Mouse (Mus musculus): ENCODE data around the gene Csk. TPM values are rescaled to one million over a fixed set of nuclear protein-coding genes. Genes with fewer than 3 reads are reported as not detected.

The Csk gene
- total and polyA plus RNA-seq, 2 experiments from 2014 or later: 46.3 to 135 TPM

DNA sequence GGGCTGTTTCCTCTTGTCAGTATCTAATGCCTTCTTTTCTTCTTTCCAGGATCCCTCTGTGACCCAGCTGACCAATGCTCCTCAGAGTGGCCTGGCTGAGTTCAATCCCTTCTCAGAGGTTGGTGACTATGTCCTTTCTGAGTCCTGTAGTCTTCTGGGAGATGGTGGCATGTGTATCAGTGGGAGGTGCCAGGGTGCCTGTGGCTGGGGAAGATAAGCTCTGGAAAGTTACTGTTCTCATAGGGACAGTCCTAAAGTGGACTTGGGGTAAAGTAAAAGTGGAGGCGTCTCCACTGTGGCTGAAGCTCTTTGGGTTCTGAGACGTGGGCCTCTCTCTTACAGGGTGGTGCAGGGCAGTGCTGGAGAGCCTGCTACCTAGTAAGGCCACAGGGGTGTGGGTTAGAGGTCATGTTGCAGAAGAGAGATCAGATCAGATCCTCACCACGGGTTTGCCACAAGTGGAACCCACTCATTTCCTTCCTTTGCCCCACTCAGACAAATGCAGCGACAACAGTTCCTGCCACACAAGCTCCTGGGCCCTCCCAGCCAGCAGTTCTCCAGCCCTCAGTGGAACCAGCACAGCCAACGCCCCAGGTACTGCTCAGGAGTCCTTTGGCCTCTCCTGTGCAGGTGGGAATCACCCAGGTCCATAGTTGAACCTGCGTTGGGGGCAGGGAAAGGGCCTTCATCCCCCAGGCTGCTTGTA is 76.1 kb downstream of the Csk start:
- H3K27ac ChIP-seq (ENCODE audit: low read depth, low read length): no peak overlapping the region
- no peaks in the 10 kb centered on the region for H3K4me1 ChIP-seq (ENCODE audit: insufficient read depth)
- no peak for ATAC-seq
- WGBS: 86% methylated on average over 6 of the region's 6 CpGs
- DNase-seq: no peak
- no peaks in the 10 kb centered on the region for H3K9me3 ChIP-seq (ENCODE audit: low read length)
- peaks cover 50% of the 10 kb centered on the region for H3K36me3 ChIP-seq (ENCODE audit: insufficient read depth)
- no peak for TF ChIP-seq CTCF (IDR thresholded peaks at IDR 0.05; ENCODE audit: low read depth)
- no peak overlapping the region for H3K4me3 ChIP-seq (ENCODE audit: low read depth, low read length)
- no peak overlapping the region for H3K4me2 ChIP-seq (ENCODE audit: low read depth)
- H3K9ac ChIP-seq: no peak overlapping the region
- H3K27me3 ChIP-seq (ENCODE audit: insufficient read depth, low read length): no peaks in the 10 kb centered on the region

Other genes with a start within 250 kb of the Csk start
- 16.2 and 20.5 TPM in 2 replicates for gene Ppcdc, start 213.5 kb downstream of the Csk start, total RNA-seq (2014; rRNA removed)
- gene Ppcdc, start 213.5 kb downstream of the Csk start, polyA plus RNA-seq (2015; fragmentation: Nextera tagmentation; extraction: Ambion mirVana): 14.9 and 18.3 TPM in 2 replicates
- gene Scamp5, start 185.6 kb downstream of the Csk start, total RNA-seq (2014; rRNA removed): 252 and 282 TPM in 2 replicates
- 167 and 175 TPM in 2 replicates for gene Scamp5, start 185.6 kb downstream of the Csk start, polyA plus RNA-seq (2015; fragmentation: Nextera tagmentation; extraction: Ambion mirVana)
- 24.7 and 30.2 TPM in 2 replicates for gene Rpp25, start 149.6 kb downstream of the Csk start, total RNA-seq (2014; rRNA removed)
- gene Rpp25, start 149.6 kb downstream of the Csk start, polyA plus RNA-seq (2015; fragmentation: Nextera tagmentation; extraction: Ambion mirVana): 40.9 and 46.5 TPM in 2 replicates
- gene Cox5a, start 132.4 kb downstream of the Csk start, total RNA-seq (2014; rRNA removed): 236 and 279 TPM in 2 replicates
- gene Cox5a, start 132.4 kb downstream of the Csk start, polyA plus RNA-seq (2015; fragmentation: Nextera tagmentation; extraction: Ambion mirVana): 1,027 and 1,112 TPM in 2 replicates
- 25.1 and 29.9 TPM in 2 replicates for gene Fam219b, start 116.1 kb downstream of the Csk start, total RNA-seq (2014; rRNA removed)
- 19.8 and 26.8 TPM in 2 replicates for gene Fam219b, start 116.1 kb downstream of the Csk start, polyA plus RNA-seq (2015; fragmentation: Nextera tagmentation; extraction: Ambion mirVana)
- 46.1 and 47.8 TPM in 2 replicates for gene Mpi, start 100.9 kb downstream of the Csk start, total RNA-seq (2014; rRNA removed)
- 37.9 and 49.3 TPM in 2 replicates for gene Mpi, start 100.9 kb downstream of the Csk start, polyA plus RNA-seq (2015; fragmentation: Nextera tagmentation; extraction: Ambion mirVana)
- 29.3 and 36.3 TPM in 2 replicates for gene Scamp2, start 92.7 kb downstream of the Csk start, total RNA-seq (2014; rRNA removed)
- 37.3 and 42.8 TPM in 2 replicates for gene Scamp2, start 92.7 kb downstream of the Csk start, polyA plus RNA-seq (2015; fragmentation: Nextera tagmentation; extraction: Ambion mirVana)
- gene Ulk3, start 64.2 kb downstream of the Csk start, total RNA-seq (2014; rRNA removed): 24.6 and 31.4 TPM in 2 replicates
- gene Ulk3, start 64.2 kb downstream of the Csk start, polyA plus RNA-seq (2015; fragmentation: Nextera tagmentation; extraction: Ambion mirVana): 6.0 and 15.6 TPM in 2 replicates
- gene Cplx3, start 47.4 kb downstream of the Csk start, total RNA-seq (2014; rRNA removed): 0.67 and 1.8 TPM in 2 replicates
- gene Cplx3, start 47.4 kb downstream of the Csk start, polyA plus RNA-seq (2015; fragmentation: Nextera tagmentation; extraction: Ambion mirVana): 1.2 and 2.6 TPM in 2 replicates
- not detected in 2 replicates for gene Lman1l, start 32.9 kb downstream of the Csk start, total RNA-seq (2014; rRNA removed)
- not detected in 2 replicates for gene Lman1l, start 32.9 kb downstream of the Csk start, polyA plus RNA-seq (2015; fragmentation: Nextera tagmentation; extraction: Ambion mirVana)
- gene Cyp1a2, start 30.1 kb upstream of the Csk start, total RNA-seq (2014; rRNA removed): not detected in 2 replicates
- not detected in 2 replicates for gene Cyp1a2, start 30.1 kb upstream of the Csk start, polyA plus RNA-seq (2015; fragmentation: Nextera tagmentation; extraction: Ambion mirVana)
- 0.38 and 0.67 TPM in 2 replicates for gene Cyp1a1, start 34.3 kb upstream of the Csk start, total RNA-seq (2014; rRNA removed)
- 0.30 and 0.42 TPM in 2 replicates for gene Cyp1a1, start 34.3 kb upstream of the Csk start, polyA plus RNA-seq (2015; fragmentation: Nextera tagmentation; extraction: Ambion mirVana)
- 7.2 and 10.2 TPM in 2 replicates for gene Edc3, start 54.9 kb upstream of the Csk start, total RNA-seq (2014; rRNA removed)
- gene Edc3, start 54.9 kb upstream of the Csk start, polyA plus RNA-seq (2015; fragmentation: Nextera tagmentation; extraction: Ambion mirVana): 23.5 and 27.8 TPM in 2 replicates
- 79.7 and 105 TPM in 2 replicates for gene Clk3, start 112.2 kb upstream of the Csk start, total RNA-seq (2014; rRNA removed)
- 55.4 and 61.7 TPM in 2 replicates for gene Clk3, start 112.2 kb upstream of the Csk start, polyA plus RNA-seq (2015; fragmentation: Nextera tagmentation; extraction: Ambion mirVana)
- gene Arid3b, start 183.2 kb upstream of the Csk start, total RNA-seq (2014; rRNA removed): 4.7 and 5.5 TPM in 2 replicates
- 3.1 and 3.8 TPM in 2 replicates for gene Arid3b, start 183.2 kb upstream of the Csk start, polyA plus RNA-seq (2015; fragmentation: Nextera tagmentation; extraction: Ambion mirVana)

Data from forebrain, postnatal 0 days (tissue).